Mouse (Mus musculus) layer of hippocampus, adult 9-11 months (tissue): ENCODE measurements around the gene Cpa4.

Source experiments
- DNase-seq: peaks from one replicate; pipeline ENCODE4 v3.0.0; 2022

Gene Cpa4

GRCm38 (mm10) chr6:30594364-30594763 lies 26.2 kb downstream of the Cpa4 start:
- DNase-seq, result no peak

- no peak for DNase-seq
Measured at GRCm38 (mm10) chr6:30596230-30596898, 28.2 kb downstream of the Cpa4 start.

- DNase-seq, result no peak
Measured at GRCm38 (mm10) chr6:30600033-30600432, 31.9 kb downstream of the Cpa4 start.

DNA sequence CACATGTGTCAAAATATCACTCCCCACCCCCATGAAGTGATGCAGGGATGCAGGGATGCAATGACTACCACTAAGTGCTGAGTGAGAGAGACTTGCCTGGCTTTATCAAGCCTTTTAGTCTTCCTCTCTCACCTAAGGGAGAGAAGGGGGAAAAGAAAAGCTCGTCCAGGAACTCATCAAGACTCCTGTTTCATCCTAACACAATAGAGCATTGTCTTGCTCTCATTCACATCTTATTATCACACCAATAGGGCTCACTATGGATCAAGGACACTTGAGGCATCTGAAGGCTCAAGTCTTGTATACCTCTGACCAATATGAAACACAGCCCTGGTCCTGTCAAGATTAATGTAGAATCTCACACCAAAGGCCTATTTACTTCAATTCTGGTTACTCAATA lies 32.8 kb downstream of the Cpa4 start:
- DNase-seq, result no peak

- no peak for DNase-seq
Measured at GRCm38 (mm10) chr6:30604342-30604867, 36.2 kb downstream of the Cpa4 start.

- DNase-seq, result no peak
Measured at GRCm38 (mm10) chr6:30605111-30605510, 36.9 kb downstream of the Cpa4 start.

- DNase-seq, result no peak
Measured at GRCm38 (mm10) chr6:30605672-30606071, 37.5 kb downstream of the Cpa4 start.

GRCm38 (mm10) chr6:30610710-30611109 lies 42.5 kb downstream of the Cpa4 start, which contains the start of gene Cpa5:
Gene Cpa5 (plus strand): TSS chr6:30611010.
- DNase-seq, result no peak

DNA sequence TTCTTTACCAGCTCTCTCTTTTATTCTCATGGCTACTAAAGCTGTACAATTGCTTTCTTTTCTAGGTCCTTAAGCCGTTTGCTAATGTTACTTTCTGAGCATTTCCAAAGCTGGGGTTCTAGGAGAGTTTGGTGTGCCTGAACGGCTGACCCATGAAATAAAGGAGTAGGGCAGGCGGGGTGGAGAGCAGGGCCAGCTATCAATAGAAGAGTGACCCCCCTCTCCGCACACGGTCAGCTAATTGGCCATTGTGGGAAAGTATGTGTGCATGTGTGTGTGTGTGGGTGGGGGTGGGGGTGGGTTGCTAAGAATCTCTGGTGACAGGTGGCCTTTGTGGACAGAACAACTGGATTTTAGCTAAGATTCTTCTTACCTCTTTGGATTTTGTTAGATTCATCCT lies 43.0 kb downstream of the Cpa4 start:
- DNase-seq, result no peak

DNA sequence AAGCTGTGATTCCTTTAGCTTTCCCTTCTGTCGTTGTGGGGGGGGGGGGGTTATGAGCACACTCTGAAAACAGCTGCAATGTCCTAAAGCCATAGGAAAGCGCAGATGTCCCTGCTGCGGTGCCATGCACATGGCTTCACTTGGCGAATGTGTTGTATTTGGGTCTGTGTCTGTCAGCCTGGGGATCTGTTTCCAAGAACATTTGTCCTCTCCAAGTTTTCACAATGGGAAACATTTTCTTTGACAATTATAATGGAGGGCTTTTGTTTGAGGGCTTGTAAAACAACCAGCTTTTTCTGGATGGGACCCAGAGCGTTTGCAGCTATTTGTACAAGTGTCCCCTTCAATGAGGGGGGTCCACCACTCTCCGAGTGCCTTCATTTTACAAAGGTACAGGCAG lies 46.1 kb downstream of the Cpa4 start:
- peak; percentile 40 for DNase-seq

DNA sequence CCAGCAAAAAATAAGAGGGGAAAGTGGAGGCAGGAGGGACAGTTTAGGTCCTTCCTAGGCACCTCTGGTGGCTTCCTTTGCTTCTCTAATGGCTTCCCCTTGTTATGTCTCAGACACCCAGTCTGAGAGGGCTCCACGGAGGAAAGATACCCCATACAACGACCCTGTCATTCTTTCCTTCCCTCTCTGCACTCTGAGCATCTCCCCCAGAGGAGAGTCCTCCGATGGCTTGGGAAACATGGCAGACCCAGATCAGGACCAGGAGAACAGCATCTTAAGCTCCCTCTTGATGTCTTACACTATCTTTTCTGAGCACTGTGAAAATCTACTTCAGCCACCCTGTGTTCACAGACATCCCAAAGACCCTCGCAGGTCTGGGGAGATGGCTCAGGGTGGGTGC lies 47.6 kb downstream of the Cpa4 start:
- DNase-seq, result no peak

GRCm38 (mm10) chr6:30616491-30616941 lies 48.3 kb downstream of the Cpa4 start:
- DNase-seq, result no peak

- no peak for DNase-seq
Measured at GRCm38 (mm10) chr6:30617020-30617958, 49.1 kb downstream of the Cpa4 start.

- peak; percentile 80 for DNase-seq
Measured at GRCm38 (mm10) chr6:30617959-30618590, 49.9 kb downstream of the Cpa4 start.

DNA sequence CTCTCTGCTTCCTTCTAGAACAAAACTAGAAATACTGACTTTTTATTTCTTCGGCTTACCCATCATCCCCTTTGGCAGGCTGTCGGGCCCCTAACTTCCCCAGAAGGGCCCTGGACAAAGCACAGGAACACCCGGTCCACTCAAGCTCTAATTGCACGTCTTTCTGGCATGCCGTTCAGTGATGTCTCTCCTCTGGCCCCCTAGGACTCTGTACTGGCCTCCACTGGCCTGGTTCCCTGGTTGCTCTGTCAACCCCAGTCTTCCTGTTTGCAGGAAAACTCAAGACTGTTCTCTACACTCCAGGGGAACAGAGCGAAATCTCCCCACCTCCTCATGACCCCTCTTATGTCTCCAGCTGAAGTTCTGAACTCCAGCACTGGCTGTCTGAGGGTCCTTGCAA lies 50.6 kb downstream of the Cpa4 start:
- no peak for DNase-seq

GRCm38 (mm10) chr6:30619606-30620005 lies 51.4 kb downstream of the Cpa4 start:
- DNase-seq, result no peak

DNA sequence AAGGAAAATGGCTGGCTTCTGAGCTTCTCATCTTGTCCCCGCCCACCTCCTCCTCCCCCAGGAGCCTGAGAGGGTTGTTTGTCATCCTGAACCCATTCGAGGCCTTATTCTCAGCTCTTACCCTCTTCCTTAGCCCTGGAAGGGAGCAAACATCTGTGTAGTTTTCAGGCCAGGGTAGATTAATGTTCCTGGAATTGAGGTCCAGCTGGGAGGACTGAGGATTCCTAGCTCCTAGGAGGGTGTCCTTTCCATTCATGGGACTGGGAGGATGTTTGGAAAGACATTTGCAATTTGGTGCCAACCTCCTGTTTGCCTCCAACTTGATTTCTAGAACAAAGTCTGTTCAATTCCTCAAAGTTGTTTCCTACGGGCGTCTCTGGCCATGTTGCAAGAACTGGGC lies 52.4 kb downstream of the Cpa4 start:
- no peak for DNase-seq

DNA sequence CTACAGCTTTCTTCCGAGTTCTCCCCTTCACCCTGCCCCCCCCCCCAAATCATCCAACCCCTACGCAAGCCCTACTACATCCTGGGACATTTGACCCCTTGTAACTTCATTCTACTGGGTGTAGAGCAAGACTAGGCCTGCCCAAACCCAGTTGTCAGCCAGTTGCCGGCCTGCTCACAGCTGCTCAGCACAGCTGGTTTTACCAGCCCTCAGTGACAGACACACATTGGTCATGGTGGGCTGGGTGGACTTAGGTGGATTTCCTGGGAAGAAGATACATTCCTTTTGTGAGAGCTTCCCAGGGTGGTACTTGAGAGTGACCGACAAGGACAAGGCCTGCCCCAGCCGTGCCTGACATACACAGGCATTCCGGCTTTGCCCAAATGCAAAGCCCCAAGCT lies 52.8 kb downstream of the Cpa4 start:
- no peak for DNase-seq

GRCm38 (mm10) chr6:30621986-30622389 lies 53.8 kb downstream of the Cpa4 start:
- no peak for DNase-seq

DNA sequence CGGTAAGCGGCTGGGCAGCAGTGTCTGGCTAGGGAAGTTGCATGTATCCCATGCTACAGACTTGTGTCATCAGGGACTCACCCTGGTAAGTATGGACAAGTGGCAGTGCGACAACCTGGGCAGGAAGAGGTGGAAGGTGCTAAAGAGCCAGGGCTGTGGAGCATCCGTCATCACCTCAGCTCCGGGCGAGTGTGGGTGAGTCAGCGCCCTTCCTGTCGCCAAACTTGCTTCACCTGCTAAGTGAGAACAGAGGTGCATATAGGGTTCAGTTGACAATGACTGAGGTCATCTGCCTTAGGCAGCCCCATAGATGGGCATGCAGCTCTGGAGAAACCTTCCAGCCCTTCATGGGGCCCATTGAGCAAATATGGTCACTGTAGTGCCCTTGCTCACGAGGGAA lies 56.6 kb downstream of the Cpa4 start:
- no peak for DNase-seq

DNA sequence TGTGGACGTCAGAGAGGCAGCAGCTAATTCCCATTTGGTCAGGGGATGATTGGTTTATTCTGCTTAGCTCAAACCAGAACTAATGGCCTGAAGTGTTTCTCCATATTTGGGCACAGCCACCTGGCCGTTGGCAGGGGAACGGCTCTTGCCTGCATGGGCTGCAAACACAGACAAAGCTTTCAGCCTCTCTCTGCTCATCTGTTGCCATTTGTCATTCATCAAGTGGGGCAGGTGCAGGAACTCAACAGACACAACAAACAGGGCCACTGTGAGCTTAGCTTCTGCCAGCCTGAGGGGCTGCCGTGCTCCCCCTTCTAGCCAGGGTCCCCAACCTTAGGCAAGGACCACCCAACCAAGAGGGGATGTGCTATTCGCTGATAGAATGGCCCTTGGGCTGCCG lies 60.0 kb downstream of the Cpa4 start:
- DNase-seq, result peak; percentile 69

DNA sequence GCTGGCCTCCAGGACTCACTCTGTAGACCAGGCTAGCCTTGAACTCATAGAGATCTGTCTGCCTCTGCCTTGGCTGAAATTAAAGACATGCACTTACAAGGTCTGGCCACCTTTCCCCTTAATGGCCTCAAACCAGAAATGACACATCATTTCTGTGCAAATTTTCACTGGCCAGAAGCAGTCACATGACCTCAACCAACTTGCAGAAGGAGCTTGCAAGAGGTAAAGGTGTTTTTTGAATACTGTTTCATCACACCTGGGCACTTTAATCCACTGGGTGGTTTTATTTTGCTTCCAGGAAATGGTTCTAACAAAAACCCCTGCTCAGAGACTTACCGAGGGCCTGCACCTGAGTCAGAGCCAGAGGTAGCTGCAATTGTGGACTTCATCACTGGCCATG lies 61.8 kb downstream of the Cpa4 start:
- DNase-seq, result no peak

DNA sequence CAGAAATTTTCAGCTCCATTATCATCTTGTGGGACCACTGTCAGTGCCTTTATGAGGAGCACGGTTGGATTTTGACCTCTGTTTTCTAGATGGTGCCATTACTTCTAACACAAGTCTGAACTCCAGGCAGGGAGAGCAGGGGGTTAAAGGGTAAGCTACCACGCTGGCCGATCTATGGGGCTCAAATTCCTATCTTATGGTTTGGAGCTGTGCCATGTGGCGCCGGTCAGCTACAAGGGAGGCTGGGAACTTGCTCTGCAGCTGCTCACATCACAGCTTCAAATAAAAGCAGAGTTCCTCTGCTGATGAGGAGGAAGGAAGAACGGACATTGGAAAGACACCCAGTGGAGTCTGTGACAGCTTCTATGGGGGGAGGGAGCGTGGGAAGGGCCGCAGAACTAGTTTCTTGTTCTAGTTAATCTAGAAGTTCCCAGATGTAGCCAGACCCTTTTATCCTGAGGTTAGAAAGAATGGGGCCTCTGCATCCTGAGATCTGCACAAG lies 67.2 kb downstream of the Cpa4 start:
- no peak for DNase-seq
